Mouse (Mus musculus) olfactory bulb, adult 2 months (tissue): ENCODE results near the gene Slit3. TPM values are rescaled to one million over a fixed set of nuclear protein-coding genes. Genes with fewer than 3 reads are reported as not detected.

Experiments used
- H3K27ac ChIP-seq: fragments of 200-500 bp; 2 replicates; pipeline ENCODE4 v1.5.1; 2012; ENCODE audit warnings: low read depth, low read length; ENCODE audit not compliant: insufficient read depth
- H3K4me1 ChIP-seq: fragments of 200-500 bp; 2 replicates; pipeline ENCODE4 v1.6.1; 2012; ENCODE audit warnings: low read length; ENCODE audit not compliant: control insufficient read depth, insufficient read depth
- H3K4me3 ChIP-seq: fragments of 200-500 bp; 2 replicates; pipeline ENCODE4 v1.5.1; 2012; ENCODE audit warnings: mild to moderate bottlenecking, low read depth, low read length, moderate library complexity; ENCODE audit not compliant: insufficient read depth
- CTCF ChIP-seq: fragments of 200-500 bp; IDR thresholded peaks from 2 replicates; pipeline ENCODE4 v1.5.1; 2012; ENCODE audit warnings: low read depth, mild to moderate bottlenecking, low read length, moderate library complexity; ENCODE audit not compliant: insufficient read depth
- POLR2A ChIP-seq: fragments of 200-500 bp; IDR thresholded peaks from 2 replicates; pipeline ENCODE4 v1.6.1; 2012; ENCODE audit warnings: mild to moderate bottlenecking, low read depth, low read length, moderate library complexity; ENCODE audit not compliant: insufficient read depth
- WGBS: fragments of 180-500 bp; shearing (Covaris S2); methylation state at CpG from one replicate; pipeline ENCODE4 v1.1.7; 2018; 5-methylcytosine and 5-hydroxymethylcytosine counted together
- polyA plus RNA-seq: library from polyadenylated mRNA; stranded (reverse); fragments of >200 nt; gene quantifications from 2 replicates; pipeline ENCODE4 v1.2.4, GENCODE M21; 2012; ENCODE audit warnings: low replicate concordance; ENCODE audit not compliant: missing spikeins, insufficient read depth, insufficient read length

Gene Slit3
- polyA plus RNA-seq, 1 experiment = not detected

GRCm38 (mm10) chr11:35726341-35726846 is 605.4 kb downstream of the Slit3 start:
- Histone ChIP-seq H3K27ac (no peak overlapping the region), H3K4me1 (no peaks in the 10 kb centered on the region), H3K4me3 (no peak overlapping the region)
- no peak for TF ChIP-seq POLR2A
- no peak for TF ChIP-seq CTCF
- WGBS = 39% methylated on average over 8 of the region's 8 CpGs

GRCm38 (mm10) chr11:35728200-35728599 is 607.2 kb downstream of the Slit3 start:
- Histone ChIP-seq H3K4me3 (no peak overlapping the region), H3K27ac (no peak overlapping the region), H3K4me1 (no peaks in the 10 kb centered on the region)
- WGBS = 95% methylated on average over 1 of the region's 1 CpGs
- TF ChIP-seq POLR2A = no peak
- TF ChIP-seq CTCF = no peak

GRCm38 (mm10) chr11:35729186-35729585 is 608.2 kb downstream of the Slit3 start:
- Histone ChIP-seq H3K4me3 (no peak overlapping the region), H3K27ac (no peak overlapping the region), H3K4me1 (no peaks in the 10 kb centered on the region)
- TF ChIP-seq CTCF (no peak), POLR2A (no peak)
- WGBS = 39% methylated on average over 5 of the region's 5 CpGs

DNA sequence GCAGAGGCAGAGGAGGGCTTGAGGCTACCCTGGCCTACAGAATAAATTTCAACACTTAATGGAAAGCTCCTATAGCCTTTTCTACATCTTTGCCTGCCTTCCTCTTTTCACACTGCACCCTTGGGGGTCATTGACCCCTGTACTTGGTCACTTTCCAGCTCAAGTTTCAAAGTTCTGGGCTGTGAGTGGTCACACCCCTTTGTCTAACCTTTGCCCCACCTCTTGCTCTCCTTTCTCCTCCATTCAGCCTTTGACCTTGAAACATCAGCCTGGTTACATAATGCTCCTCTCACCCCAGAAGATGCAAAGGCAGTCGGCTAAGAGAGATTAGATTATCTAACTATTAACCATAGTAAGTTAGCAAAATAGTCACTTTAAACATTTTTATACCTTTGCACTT is 611.3 kb downstream of the Slit3 start:
- 67% methylated on average over 1 of the region's 1 CpGs for WGBS
- no peak overlapping the region for H3K4me3 ChIP-seq
- H3K27ac ChIP-seq = no peak overlapping the region
- H3K4me1 ChIP-seq = no peaks in the 10 kb centered on the region
- TF ChIP-seq POLR2A = no peak
- no peak for TF ChIP-seq CTCF

DNA sequence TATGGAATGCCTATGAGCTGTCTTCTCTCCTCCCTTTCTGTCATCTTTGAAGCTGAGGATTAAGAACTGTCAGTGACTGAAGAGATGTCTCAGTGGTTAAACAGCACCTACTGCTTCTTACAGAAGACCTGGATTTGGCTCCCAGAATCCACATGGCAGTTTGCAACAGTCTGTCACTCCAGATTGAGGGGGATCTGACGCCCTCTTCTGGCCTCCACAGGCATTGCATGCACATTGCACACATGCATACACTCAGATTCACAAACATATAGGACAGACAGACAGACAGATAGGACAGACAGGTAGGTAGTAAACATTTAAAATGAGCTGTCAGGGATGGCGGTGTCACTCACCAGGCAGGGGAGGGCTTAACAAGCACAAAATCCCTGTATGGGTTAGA is 615.8 kb downstream of the Slit3 start:
- TF ChIP-seq POLR2A (no peak), CTCF (no peak)
- 67% methylated on average over 2 of the region's 2 CpGs for WGBS
- Histone ChIP-seq H3K27ac (no peak overlapping the region), H3K4me3 (no peak overlapping the region), H3K4me1 (no peaks in the 10 kb centered on the region)

DNA sequence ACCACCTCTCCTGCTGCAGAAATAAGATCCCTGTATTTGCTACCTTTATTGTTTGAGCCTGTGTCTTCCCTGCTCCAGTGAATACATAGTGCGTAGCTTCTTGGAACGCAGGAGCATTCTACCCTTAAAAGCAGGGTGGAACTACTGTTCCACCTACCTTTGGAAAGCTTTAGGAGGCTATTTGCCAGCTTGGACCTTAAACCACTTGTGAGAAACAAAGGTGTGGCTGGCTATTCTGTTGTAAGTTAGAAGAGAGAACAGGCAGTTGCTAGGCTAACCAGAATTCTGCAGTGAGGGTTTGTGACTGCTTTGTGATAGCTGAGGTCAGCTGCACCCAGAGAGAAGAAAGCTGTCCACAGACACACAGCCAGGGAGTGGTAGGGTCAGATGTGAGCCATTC is 616.2 kb downstream of the Slit3 start:
- Histone ChIP-seq H3K4me1 (no peaks in the 10 kb centered on the region), H3K4me3 (no peak overlapping the region), H3K27ac (no peak overlapping the region)
- no peak for TF ChIP-seq POLR2A
- TF ChIP-seq CTCF = no peak
- 96% methylated on average over 2 of the region's 2 CpGs for WGBS

- TF ChIP-seq CTCF = no peak
- TF ChIP-seq POLR2A = no peak
- Histone ChIP-seq H3K4me3 (no peak overlapping the region), H3K27ac (no peak overlapping the region), H3K4me1 (no peaks in the 10 kb centered on the region)
- WGBS = 81% methylated on average over 3 of the region's 3 CpGs
These were observed 617.1 kb downstream of the Slit3 start for GRCm38 (mm10) chr11:35738102-35738501.

- 58% methylated on average over 6 of the region's 6 CpGs for WGBS
- H3K27ac ChIP-seq = no peak overlapping the region
- TF ChIP-seq CTCF (no peak), POLR2A (no peak)
These were observed 622.6 kb downstream of the Slit3 start for GRCm38 (mm10) chr11:35743586-35743985.

GRCm38 (mm10) chr11:35744571-35744970 is 623.5 kb downstream of the Slit3 start:
- Histone ChIP-seq H3K4me3 (no peak overlapping the region), H3K27ac (no peak overlapping the region), H3K4me1 (no peaks in the 10 kb centered on the region)
- TF ChIP-seq CTCF (no peak), POLR2A (no peak)
- 66% methylated on average over 6 of the region's 6 CpGs for WGBS

More at GRCm38 (mm10) chr11:35743586-35743985, 622.6 kb downstream of the Slit3 start:
- Histone ChIP-seq H3K4me1 (no peaks in the 10 kb centered on the region), H3K4me3 (no peak overlapping the region)

- 91% methylated on average over 8 of the region's 8 CpGs for WGBS
- TF ChIP-seq CTCF = no peak
- TF ChIP-seq POLR2A = no peak
- no peak overlapping the region for H3K27ac ChIP-seq
- H3K4me3 ChIP-seq = no peak overlapping the region
- no peaks in the 10 kb centered on the region for H3K4me1 ChIP-seq
These were observed 629.6 kb downstream of the Slit3 start for GRCm38 (mm10) chr11:35750578-35750977.
